Mouse (Mus musculus): ENCODE results near the gene Ptpn7.

- TF ChIP-seq POLR2A (IDR thresholded peaks at IDR 0.05; ENCODE audit: borderline replicate concordance, control insufficient read depth, low read depth, low read length) (no peak), CTCF (IDR thresholded peaks at IDR 0.05; ENCODE audit: control insufficient read depth, insufficient read depth, low read length) (no peak)
These were observed 7.7 kb upstream of the Ptpn7 start for GRCm38 (mm10) chr1:135124573-135125363.
